Mouse (Mus musculus) stomach, embryonic 16.5 days (tissue): ENCODE data around the gene Ttc25. TPM values are rescaled to one million over a fixed set of nuclear protein-coding genes. Genes with fewer than 3 reads are reported as not detected.
"Not testable (repeated sequence)": the region's sequence is repeated elsewhere in the genome, so short reads cannot be mapped to it uniquely, and the experiment has no call there.

Source experiments
- ATAC-seq: fragments of 200-750 bp; cut with Nextera tagmentation; 2 replicates; pipeline ENCODE4 v1.8.0; 2017; ENCODE audit warnings: moderate number of reproducible peaks, moderate TSS enrichment; ENCODE audit not compliant: insufficient read depth, low FRiP score
- H3K27ac ChIP-seq: fragments of 300-500 bp; sonication (generic); 2 replicates; pipeline ENCODE4 v1.5.1; 2014; ENCODE audit warnings: low read length
- H3K27me3 ChIP-seq: fragments of 300-500 bp; sonication (generic); 2 replicates; pipeline ENCODE4 v1.6.1; 2014; ENCODE audit warnings: low read length, control low read depth, mixed read lengths; ENCODE audit not compliant: control insufficient read depth, insufficient read depth
- H3K36me3 ChIP-seq: fragments of 300-500 bp; sonication (generic); 2 replicates; pipeline ENCODE4 v1.6.1; 2014; ENCODE audit warnings: low read length; ENCODE audit not compliant: control insufficient read depth, insufficient read depth
- H3K4me1 ChIP-seq: fragments of 300-500 bp; sonication (generic); 2 replicates; pipeline ENCODE4 v1.6.1; 2014; ENCODE audit warnings: low read length, control low read depth, mixed read lengths; ENCODE audit not compliant: control insufficient read depth, insufficient read depth
- H3K4me2 ChIP-seq: fragments of 300-500 bp; sonication (generic); 2 replicates; pipeline ENCODE4 v1.6.1; 2014; ENCODE audit warnings: low read depth, low read length, mixed read lengths
- H3K4me3 ChIP-seq: fragments of 300-500 bp; sonication (generic); replicated peaks from 2 replicates; pipeline ENCODE4 v1.5.1; 2014; ENCODE audit warnings: mild to moderate bottlenecking, low read length
- H3K9ac ChIP-seq: fragments of 300-500 bp; sonication (generic); 2 replicates; pipeline ENCODE4 v1.6.1; 2014; ENCODE audit warnings: low read length
- H3K9me3 ChIP-seq: fragments of 300-500 bp; sonication (generic); replicated peaks from 2 replicates; pipeline ENCODE4 v1.6.1; 2016; ENCODE audit warnings: low read length, control low read depth; ENCODE audit not compliant: control insufficient read depth
- WGBS: fragments of 180-500 bp; shearing (Covaris S2); extraction: QIAGEN DNeasy Blood & Tissue Kit; methylation state at CpG from one replicate; pipeline ENCODE4 v1.1.7; 2014; 5-methylcytosine and 5-hydroxymethylcytosine counted together
- polyA plus RNA-seq: library from polyadenylated mRNA; unstranded; fragments of >200 nt; fragmentation: Nextera tagmentation; extraction: Ambion mirVana; gene quantifications from 2 replicates; pipeline ENCODE4 v1.2.1, GENCODE M21; 2015

The Ttc25 gene
- polyA plus RNA-seq, 1 experiment from 2014 or later, result 0.40 TPM

GRCm38 (mm10) chr11:100581756-100582155, 36.3 kb downstream of the Ttc25 start:
- peak; percentile 77 for ATAC-seq
- Histone ChIP-seq H3K9ac (no peak overlapping the region), H3K4me1 (0 out of 2 replicates have a peak, but pooled peaks cover 4% of the 10 kb centered on the region), H3K27ac (no peak overlapping the region; the same call in 1 of the 2 replicates), H3K4me3 (no peak overlapping the region), H3K9me3 (no peaks in the 10 kb centered on the region), H3K4me2 (no peak overlapping the region), H3K27me3 (no peaks in the 10 kb centered on the region), H3K36me3 (peaks cover 39% of the 10 kb centered on the region)
- 57% methylated on average over 4 of the region's 4 CpGs for WGBS

GRCm38 (mm10) chr11:100582413-100582812, 37.0 kb downstream of the Ttc25 start:
- not testable (repeated sequence) for ATAC-seq
- H3K36me3 ChIP-seq, result peaks cover 42% of the 10 kb centered on the region

DNA sequence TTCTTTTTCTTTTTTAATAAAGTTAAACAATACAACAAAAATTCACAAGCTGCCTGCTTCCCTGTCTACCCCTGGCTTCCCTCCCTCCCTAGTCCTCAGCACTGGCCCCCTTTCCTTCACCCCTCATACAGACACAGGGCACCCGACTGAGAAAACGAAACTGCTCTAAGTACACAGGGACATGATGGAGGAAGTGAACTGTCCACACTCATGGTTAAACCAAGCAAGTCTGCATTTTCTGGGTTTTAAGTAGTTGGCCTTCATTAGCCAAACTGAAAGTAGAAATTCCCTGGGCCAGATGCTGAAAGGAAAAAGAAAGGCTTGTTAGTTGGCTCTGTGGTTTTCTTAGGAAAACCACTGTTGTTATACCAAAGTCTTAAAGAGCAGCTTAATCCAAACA, 37.4 kb downstream of the Ttc25 start:
- peaks cover 46% of the 10 kb centered on the region for H3K36me3 ChIP-seq
- H3K4me3 ChIP-seq, result no peak overlapping the region
- no peak overlapping the region for H3K4me2 ChIP-seq
- no peak overlapping the region for H3K27ac ChIP-seq
- H3K9me3 ChIP-seq, result no peaks in the 10 kb centered on the region
- 89% methylated on average over 2 of the region's 2 CpGs for WGBS
- no peak for ATAC-seq
- no peaks in the 10 kb centered on the region for H3K27me3 ChIP-seq
- H3K9ac ChIP-seq, result no peak overlapping the region
- H3K4me1 ChIP-seq, result 0 out of 2 replicates have a peak, but pooled peaks cover 4% of the 10 kb centered on the region

More at GRCm38 (mm10) chr11:100582413-100582812, 37.0 kb downstream of the Ttc25 start:
- not testable (repeated sequence) for H3K4me2 ChIP-seq, H3K27me3 ChIP-seq, H3K27ac ChIP-seq, H3K4me1 ChIP-seq, H3K9ac ChIP-seq, H3K9me3 ChIP-seq, H3K4me3 ChIP-seq
- WGBS, result 96% methylated on average over 1 of the region's 1 CpGs

- H3K36me3 ChIP-seq, result peaks cover 42% of the 10 kb centered on the region
Observed at GRCm38 (mm10) chr11:100584561-100584961, 39.2 kb downstream of the Ttc25 start.

DNA sequence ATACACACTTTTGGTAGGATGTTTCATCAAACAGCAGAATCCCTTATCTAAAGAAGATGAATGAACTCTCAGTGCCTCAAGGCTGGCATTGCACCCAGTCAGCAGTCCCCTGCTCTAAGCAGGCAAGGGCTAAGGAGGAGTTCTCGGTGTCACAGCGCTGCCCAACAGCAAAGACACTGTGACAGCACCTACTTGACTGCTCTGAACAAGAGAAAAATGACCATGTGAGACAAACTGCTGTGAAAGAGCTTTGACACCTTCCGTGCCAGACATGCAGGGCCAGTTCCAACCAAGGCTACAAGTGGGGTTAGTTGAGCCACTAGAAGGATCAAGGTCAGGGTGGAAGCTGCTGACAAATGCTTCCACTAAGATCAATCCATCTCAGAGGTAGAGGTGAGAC, 39.7 kb downstream of the Ttc25 start:
- no peak overlapping the region for H3K4me2 ChIP-seq
- no peak for ATAC-seq
- 92% methylated on average over 3 of the region's 3 CpGs for WGBS
- H3K27me3 ChIP-seq, result no peaks in the 10 kb centered on the region
- no peak overlapping the region for H3K9ac ChIP-seq
- no peaks in the 10 kb centered on the region for H3K9me3 ChIP-seq
- no peak overlapping the region for H3K4me3 ChIP-seq
- H3K4me1 ChIP-seq, result 0 out of 2 replicates have a peak, but pooled peaks cover 4% of the 10 kb centered on the region
- no peak overlapping the region for H3K27ac ChIP-seq
- peaks cover 46% of the 10 kb centered on the region for H3K36me3 ChIP-seq

More at GRCm38 (mm10) chr11:100584561-100584961, 39.2 kb downstream of the Ttc25 start:
- Histone ChIP-seq H3K4me3 (no peak overlapping the region), H3K4me1 (0 out of 2 replicates have a peak, but pooled peaks cover 4% of the 10 kb centered on the region), H3K9ac (no peak overlapping the region), H3K4me2 (no peak overlapping the region), H3K27me3 (no peaks in the 10 kb centered on the region), H3K9me3 (no peaks in the 10 kb centered on the region), H3K27ac (no peak overlapping the region)
- 90% methylated on average over 7 of the region's 7 CpGs for WGBS
- no peak for ATAC-seq

DNA sequence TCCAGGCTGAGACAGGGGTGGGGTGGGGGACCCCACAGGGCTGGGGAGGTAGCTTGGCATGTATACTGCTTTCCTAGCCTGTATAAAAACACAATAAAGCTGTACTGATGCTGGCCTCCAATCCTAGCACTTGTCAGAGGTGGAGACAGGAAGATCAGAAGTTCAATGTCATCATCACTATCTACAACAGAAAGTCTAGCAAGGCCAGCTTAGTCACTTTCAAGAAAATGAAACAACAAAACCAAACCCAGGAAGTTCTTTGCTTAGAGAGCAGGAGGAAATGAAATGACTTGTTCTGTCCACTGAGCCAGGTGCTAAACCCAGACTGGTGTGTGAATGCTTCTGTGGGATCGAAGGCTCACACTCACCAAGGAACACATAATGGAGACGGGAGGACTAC, 43.1 kb downstream of the Ttc25 start:
- H3K4me2 ChIP-seq, result no peak overlapping the region
- ATAC-seq, result no peak
- no peaks in the 10 kb centered on the region for H3K27me3 ChIP-seq
- 81% methylated on average over 2 of the region's 2 CpGs for WGBS
- H3K36me3 ChIP-seq, result peaks cover 51% of the 10 kb centered on the region
- peak overlapping the region; percentile 34; the same call in 1 of the 2 replicates for H3K27ac ChIP-seq
- no peaks in the 10 kb centered on the region for H3K4me1 ChIP-seq
- H3K4me3 ChIP-seq, result no peak overlapping the region
- no peak overlapping the region for H3K9ac ChIP-seq
- H3K9me3 ChIP-seq, result no peaks in the 10 kb centered on the region

DNA sequence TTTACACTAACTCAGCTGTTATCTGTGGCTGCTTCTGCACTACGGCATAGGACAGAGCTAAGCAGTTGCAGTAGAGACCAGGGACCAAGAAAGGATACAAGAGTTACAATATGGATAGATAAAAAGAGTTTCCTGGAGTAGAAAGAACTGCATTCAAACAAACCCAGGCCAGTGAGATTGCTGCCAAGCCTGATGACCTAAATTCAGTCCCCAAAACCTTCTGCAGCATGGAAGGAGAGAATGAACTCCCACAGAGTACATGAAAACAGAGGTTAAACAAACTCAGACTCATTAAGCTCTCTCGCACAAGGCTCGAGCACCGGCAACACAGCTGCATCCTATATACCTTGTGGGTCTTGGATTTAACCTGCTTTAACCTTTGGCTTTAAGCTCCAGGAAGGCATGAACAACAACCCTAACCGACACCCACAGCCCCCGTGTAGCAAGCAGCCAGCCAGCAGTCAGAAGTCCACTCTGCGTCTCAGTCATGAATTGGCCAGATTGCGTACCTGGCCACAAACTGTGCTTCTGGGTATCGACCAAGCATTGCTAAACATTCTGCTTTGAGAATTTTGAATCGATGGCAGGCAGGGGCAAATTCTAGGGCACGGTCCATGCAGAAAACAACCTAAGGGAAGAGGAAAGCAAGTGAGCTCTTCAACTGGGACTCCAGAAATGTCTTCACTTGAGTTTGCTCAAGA, 47.1 kb downstream of the Ttc25 start:
- WGBS, result 89% methylated on average over 11 of the region's 11 CpGs
- H3K36me3 ChIP-seq, result peaks cover 45% of the 10 kb centered on the region

GRCm38 (mm10) chr11:100594608-100595007, 49.2 kb downstream of the Ttc25 start:
- no peak overlapping the region for H3K27ac ChIP-seq
- no peaks in the 10 kb centered on the region for H3K27me3 ChIP-seq
- no peaks in the 10 kb centered on the region for H3K4me1 ChIP-seq
- no peak overlapping the region for H3K9ac ChIP-seq
- no peak for ATAC-seq
- WGBS, result 79% methylated on average over 7 of the region's 7 CpGs
- H3K4me3 ChIP-seq, result no peak overlapping the region
- no peak overlapping the region for H3K4me2 ChIP-seq
- H3K36me3 ChIP-seq, result peaks cover 42% of the 10 kb centered on the region
- no peaks in the 10 kb centered on the region for H3K9me3 ChIP-seq

More for the DNA sequence above, 47.1 kb downstream of the Ttc25 start:
- ATAC-seq, result no peak
- Histone ChIP-seq H3K27ac (no peak overlapping the region), H3K27me3 (no peaks in the 10 kb centered on the region), H3K4me3 (no peak overlapping the region), H3K9ac (no peak overlapping the region), H3K9me3 (no peaks in the 10 kb centered on the region), H3K4me2 (no peak overlapping the region), H3K4me1 (no peaks in the 10 kb centered on the region)

- no peak overlapping the region for H3K27ac ChIP-seq
- no peak overlapping the region for H3K9ac ChIP-seq
- H3K4me1 ChIP-seq, result no peaks in the 10 kb centered on the region
- H3K36me3 ChIP-seq, result peaks cover 37% of the 10 kb centered on the region
- no peak overlapping the region for H3K4me3 ChIP-seq
- no peaks in the 10 kb centered on the region for H3K27me3 ChIP-seq
- WGBS, result 81% methylated on average over 4 of the region's 4 CpGs
- H3K4me2 ChIP-seq, result no peak overlapping the region
- ATAC-seq, result no peak
- no peaks in the 10 kb centered on the region for H3K9me3 ChIP-seq
Observed at GRCm38 (mm10) chr11:100595533-100595932, 50.1 kb downstream of the Ttc25 start.
